Mouse (Mus musculus) kidney, postnatal 25 days (tissue): Measurements from ENCODE around the gene Cyp11a1.

ENCODE experiments used
- DNase-seq, 2 experiments: peaks; one replicate each; pipeline ENCODE4 v3.0.0; 2021; ENCODE audit warnings: mixed read lengths in 2 of 2

Cyp11a1 gene

GRCm38 (mm10) chr9:58005753-58006461 lies at the start of gene Cyp11a1:
TSS of gene Cyp11a1 (plus strand) at chr9:58006411.
- no peak for DNase-seq

- DNase-seq: no peak
These were observed 49.4 kb upstream of the Cyp11a1 start for GRCm38 (mm10) chr9:57956838-57957236.

DNA sequence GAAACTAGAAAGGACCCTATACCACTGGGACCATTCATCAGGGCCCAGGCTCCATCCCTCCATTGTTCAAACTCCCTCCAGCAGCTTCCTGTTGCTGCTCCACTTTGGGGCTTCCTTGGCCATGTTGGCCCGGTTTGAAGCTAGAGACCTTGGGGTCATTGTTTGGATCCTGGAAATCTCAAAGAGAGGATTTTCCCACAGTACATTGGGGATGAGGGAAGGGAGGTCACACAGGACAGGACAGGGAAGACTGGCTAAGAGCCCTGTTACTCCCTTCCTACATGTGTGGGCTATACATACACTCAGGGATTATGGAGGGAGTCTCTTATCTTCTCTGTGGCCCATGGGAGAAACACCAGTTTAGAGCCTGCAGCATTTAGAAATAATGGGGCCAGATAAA lies 47.6 kb upstream of the Cyp11a1 start:
- DNase-seq: no peak

GRCm38 (mm10) chr9:57959399-57959798 lies 46.8 kb upstream of the Cyp11a1 start:
- DNase-seq: no peak

- no peak for DNase-seq
These were observed 46.0 kb upstream of the Cyp11a1 start for GRCm38 (mm10) chr9:57959886-57960866.

DNA sequence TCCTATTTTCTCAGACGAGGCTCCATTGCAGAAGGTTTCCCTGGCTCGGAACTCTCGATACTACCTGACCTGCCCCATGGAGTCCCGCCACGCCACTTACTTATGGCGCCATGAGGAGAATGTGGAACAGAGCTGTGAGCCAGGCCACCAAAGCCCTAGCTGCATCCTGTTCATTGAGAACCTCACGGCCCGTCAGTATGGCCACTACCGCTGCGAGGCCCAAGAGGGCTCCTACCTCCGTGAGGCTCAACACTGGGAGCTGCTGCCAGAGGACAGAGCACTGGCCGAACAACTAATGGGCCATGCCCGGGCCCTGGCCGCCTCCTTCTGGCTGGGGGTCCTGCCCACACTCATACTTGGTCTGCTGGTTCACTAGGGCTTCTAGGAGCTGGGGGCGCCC lies 45.0 kb upstream of the Cyp11a1 start:
- no peak for DNase-seq

GRCm38 (mm10) chr9:57961863-57962778 lies 44.1 kb upstream of the Cyp11a1 start:
- no peak for DNase-seq

GRCm38 (mm10) chr9:57963249-57963997 lies 42.8 kb upstream of the Cyp11a1 start:
- DNase-seq: no peak

GRCm38 (mm10) chr9:57963998-57964395 lies 42.2 kb upstream of the Cyp11a1 start:
- no peak for DNase-seq

GRCm38 (mm10) chr9:57964528-57965250 lies 41.5 kb upstream of the Cyp11a1 start:
- DNase-seq: no peak

DNA sequence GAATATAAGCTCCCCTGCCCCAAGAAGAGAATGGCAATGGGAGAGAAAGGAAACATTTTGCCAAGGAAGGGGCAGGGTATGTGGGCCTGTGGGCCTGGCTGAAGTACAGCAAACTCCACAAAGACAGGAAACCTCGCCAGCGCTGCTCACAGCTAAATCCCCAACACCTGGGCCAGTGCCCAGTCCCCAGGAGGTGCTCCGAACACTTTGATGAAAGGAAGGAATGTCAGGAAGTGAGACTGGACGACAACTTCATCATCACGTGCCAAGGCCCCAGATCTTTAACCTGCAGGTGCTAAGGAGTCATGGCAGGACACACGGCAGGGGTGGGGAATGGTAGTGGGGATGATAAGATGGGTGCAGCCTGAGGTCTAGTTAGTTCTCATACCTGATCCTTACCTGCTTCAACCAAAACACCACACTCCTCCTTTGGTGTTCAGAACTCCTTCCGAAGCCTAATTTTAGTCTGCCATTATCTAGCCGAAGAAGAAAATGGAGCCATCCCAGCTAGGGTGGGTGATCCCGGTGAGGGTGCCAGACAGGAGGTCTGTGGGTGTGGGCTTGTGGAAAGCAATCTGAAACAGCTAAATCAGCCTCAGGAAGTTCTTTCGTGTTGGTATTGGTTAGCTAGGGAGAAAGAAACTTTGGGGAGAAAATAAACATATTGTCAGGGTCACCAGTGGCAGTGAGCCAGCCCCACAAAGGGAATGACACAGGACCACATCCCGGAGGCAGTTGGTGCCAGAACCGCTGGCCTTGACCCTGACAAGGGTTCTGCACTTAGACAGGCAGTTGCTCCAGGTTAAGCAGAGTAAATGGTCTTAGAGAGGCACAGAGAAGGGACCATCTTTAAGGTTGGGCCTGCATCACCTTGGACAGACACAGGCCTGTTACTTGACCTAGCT lies 40.7 kb upstream of the Cyp11a1 start:
- peak; percentile 58 to 75 for DNase-seq

DNA sequence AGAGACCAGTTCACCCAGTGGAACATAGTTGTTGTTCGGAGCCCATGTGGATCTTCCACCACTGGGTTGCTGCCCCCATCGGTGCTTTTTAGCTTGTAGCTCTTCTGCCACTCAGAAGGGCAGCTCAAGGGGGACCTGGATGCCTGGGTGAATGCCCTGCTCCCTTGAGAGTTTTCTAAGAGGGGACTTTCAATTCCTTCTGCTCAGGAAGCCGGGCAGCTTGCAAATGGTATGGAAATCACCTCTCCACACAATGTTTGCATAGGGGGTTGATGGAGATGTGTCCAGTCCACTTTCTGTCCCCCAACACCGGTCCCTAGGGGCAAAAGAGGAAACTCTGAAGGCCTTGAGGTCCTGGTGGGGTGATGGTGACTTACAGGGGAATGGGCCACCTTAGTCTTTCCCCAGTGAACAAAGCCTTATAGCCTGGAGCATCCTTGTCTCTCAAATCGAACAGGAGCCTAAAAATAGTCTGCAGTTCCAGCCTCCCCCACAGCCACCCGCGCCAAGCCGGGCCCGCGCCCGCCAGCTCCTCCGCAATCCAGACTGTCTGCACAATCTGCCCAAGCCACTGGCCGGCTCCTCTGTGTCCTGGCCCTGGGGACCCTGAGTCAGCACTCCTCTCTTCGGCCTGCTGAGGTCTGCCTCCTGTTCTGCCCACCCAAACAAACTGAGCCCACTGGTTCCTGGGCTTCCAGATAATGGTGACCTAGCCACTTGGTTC lies 38.8 kb upstream of the Cyp11a1 start:
- no peak for DNase-seq

GRCm38 (mm10) chr9:57968166-57968771 lies 37.9 kb upstream of the Cyp11a1 start:
- no peak for DNase-seq

DNA sequence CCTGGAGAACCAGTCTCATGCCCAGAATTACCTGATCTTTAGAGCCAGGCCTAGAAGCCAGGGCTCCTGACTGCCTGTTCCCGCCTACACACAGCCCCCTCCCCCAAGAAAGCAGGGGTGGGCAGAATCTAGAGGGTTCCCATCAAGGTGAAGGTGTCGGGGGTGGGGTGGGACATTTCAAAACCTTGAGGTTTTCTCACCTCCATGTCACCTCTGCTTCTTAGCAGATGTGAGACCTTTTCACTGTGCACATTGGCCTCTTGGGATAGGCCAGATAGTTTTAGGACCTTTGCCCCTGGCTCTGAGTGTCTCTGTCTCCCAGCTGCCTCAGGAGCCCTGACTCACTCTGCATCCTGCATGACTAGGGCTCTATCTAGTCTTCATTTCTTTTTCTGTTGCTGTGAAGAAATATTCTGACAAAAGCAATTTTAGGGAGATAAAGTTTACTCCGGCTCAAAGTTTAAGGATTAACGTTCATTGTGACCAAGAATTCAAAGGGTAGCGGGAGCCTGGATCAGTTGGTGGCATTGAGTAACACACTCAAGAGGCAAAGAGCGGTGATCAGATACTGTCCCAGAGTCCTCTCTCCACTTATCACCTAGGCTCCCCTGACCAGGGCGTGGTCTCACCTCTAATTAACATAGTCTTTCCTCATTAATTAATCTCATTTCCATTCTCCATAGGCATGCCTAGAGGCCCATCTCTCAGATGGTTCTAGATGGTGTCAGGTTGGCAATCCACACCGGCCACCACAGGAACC lies 37.2 kb upstream of the Cyp11a1 start:
- DNase-seq: no peak

DNA sequence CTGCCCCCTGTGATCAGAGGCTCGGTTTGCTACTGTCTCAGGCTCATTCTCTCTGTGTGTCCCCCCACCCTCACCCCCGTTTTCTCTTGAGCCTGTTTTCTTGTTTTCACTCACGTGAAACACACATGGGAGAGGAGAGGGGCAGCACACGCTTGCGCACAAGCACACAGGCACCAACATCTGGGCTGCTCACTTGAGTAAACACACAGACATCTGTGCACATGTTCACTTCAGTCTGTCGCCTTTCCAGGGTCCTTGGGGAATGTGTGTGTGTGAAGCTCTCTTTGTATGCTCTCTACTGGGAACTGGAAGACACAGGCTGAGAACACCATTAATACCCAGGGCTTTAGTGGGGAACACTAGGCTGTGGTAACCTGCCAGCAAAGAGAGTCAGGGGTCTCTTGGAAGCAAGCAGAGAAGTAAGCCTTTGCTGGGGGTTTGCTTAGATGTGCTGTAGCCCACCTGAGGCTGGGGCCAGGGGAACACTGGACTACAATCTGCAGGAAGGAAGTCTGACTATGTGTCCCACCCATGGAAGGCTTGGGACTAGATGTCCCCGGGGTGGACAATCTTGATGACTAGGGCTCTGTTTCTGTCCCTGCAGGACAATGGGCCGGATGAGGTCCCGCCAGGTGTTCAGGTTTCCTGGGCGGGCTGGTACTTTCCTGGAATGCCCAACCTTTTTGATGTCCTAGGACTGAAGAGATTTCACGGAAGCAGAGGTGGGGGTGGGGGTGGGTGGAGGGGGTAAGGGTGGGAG lies 36.3 kb upstream of the Cyp11a1 start:
- DNase-seq: peak in 1 of 2 experiments; percentile 77

DNA sequence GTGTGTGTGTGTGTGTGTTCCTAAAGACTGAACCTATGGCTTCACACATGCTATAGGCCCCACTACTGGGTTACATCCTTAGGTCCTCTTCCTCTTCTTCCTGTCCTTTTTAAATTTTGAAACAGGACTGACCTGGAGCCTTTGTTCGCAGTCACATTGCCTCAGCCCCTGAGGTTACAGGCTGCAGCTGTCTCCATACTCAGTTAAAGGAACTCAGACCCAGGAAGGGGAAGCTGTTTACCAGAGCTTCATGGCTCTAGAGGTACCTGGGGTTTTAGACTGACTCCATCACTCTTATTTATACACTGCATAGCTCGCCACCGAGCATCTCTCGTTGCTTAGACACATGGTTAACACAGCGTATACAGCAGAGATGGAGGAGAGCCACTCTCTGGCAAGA lies 34.8 kb upstream of the Cyp11a1 start:
- DNase-seq: no peak

DNA sequence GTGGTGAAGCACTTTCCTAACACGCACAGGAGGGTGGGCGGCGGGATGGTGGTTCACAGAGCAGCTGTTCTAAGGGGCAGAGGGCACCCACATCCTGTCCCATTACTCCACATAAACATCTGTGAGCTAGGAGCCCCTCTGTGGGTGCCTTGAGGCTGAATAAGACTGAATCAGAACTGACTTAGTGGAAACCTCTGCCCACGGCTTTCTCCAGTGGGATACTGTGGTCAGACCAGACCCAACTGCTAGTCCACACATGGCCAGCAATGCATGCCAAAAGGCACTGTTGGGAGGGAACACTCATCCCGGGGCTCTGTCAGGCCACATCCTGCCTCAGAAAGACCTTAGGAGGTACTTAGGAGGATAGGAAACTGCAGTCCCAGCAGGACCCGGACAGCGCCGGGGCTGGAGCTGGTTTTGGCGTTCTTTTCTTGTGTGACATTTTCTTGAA lies 34.0 kb upstream of the Cyp11a1 start:
- peak in 1 of 2 experiments; percentile 59 for DNase-seq
